Mouse (Mus musculus) limb, embryonic 11.5 days (tissue): ENCODE measurements at regions not wholly inside any gene's neighbourhood (a gene's known extent, or its start where the extent isn't known, plus 50 kb on each side); places are given as distances from the start of the nearest gene placed in this dataset.
"Not testable (repeated sequence)": the region's sequence is repeated elsewhere in the genome, so short reads cannot be mapped to it uniquely, and the experiment has no call there.

Source experiments
- ATAC-seq: fragments of 200-750 bp; cut with Nextera tagmentation; 2 replicates; pipeline ENCODE4 v1.8.0; 2017; ENCODE audit warnings: low read depth; ENCODE audit not compliant: insufficient number of reproducible peaks, low FRiP score, low TSS enrichment
- DNase-seq: peaks from one replicate; pipeline ENCODE4 v3.0.0-alpha.2; 2015; ENCODE audit warnings: low spot score
- H3K27ac ChIP-seq: fragments of 300-500 bp; sonication (generic); replicated peaks from 2 replicates; pipeline ENCODE4 v1.5.1; 2014; ENCODE audit warnings: low read depth, mild to moderate bottlenecking, low read length
- H3K27me3 ChIP-seq: fragments of 300-500 bp; sonication (generic); 2 replicates; pipeline ENCODE4 v1.6.1; 2014; ENCODE audit warnings: mild to moderate bottlenecking, low read length, mixed read lengths; ENCODE audit not compliant: control insufficient read depth, insufficient read depth
- H3K36me3 ChIP-seq: fragments of 300-500 bp; sonication (generic); 2 replicates; pipeline ENCODE4 v1.6.1; 2014; ENCODE audit warnings: mild to moderate bottlenecking, low read length, moderate library complexity, mixed read lengths; ENCODE audit not compliant: control insufficient read depth, insufficient read depth
- H3K4me1 ChIP-seq: fragments of 300-500 bp; sonication (generic); 2 replicates; pipeline ENCODE4 v1.6.1; 2014; ENCODE audit warnings: low read length, mixed read lengths; ENCODE audit not compliant: control insufficient read depth, insufficient read depth
- H3K4me2 ChIP-seq: fragments of 300-500 bp; sonication (generic); 2 replicates; pipeline ENCODE4 v1.6.1; 2014; ENCODE audit warnings: low read depth, mild to moderate bottlenecking, moderate library complexity; ENCODE audit not compliant: severe bottlenecking
- H3K4me3 ChIP-seq: fragments of 300-500 bp; sonication (generic); 2 replicates; pipeline ENCODE4 v1.5.1; 2014; ENCODE audit warnings: low read depth, low read length
- H3K9ac ChIP-seq: fragments of 300-500 bp; sonication (generic); 2 replicates; pipeline ENCODE4 v1.6.1; 2014; ENCODE audit warnings: mild to moderate bottlenecking, low read length
- H3K9me3 ChIP-seq: fragments of 300-500 bp; sonication (generic); 2 replicates; pipeline ENCODE4 v1.6.1; 2016; ENCODE audit warnings: low read length; ENCODE audit not compliant: control insufficient read depth
- WGBS: fragments of 180-500 bp; shearing (Covaris S2); extraction: QIAGEN DNeasy Blood & Tissue Kit; methylation state at CpG from one replicate; pipeline ENCODE4 v1.1.7; 2014; 5-methylcytosine and 5-hydroxymethylcytosine counted together

GRCm38 (mm10) chr17:55036142-55036541, 409.0 kb upstream of the St6gal2 start:
- no peaks in the 10 kb centered on the region for H3K9me3 ChIP-seq
- DNase-seq: no peak

GRCm38 (mm10) chr17:55040216-55040615, 405.0 kb upstream of the St6gal2 start:
- H3K36me3 ChIP-seq, ATAC-seq, H3K9me3 ChIP-seq, H3K4me1 ChIP-seq, H3K4me2 ChIP-seq, H3K9ac ChIP-seq, H3K27ac ChIP-seq, DNase-seq, H3K27me3 ChIP-seq, H3K4me3 ChIP-seq: not testable (repeated sequence)
- WGBS: 78% methylated on average over 1 of the region's 1 CpGs

More at GRCm38 (mm10) chr17:55036142-55036541, 409.0 kb upstream of the St6gal2 start:
- no peak overlapping the region for H3K4me2 ChIP-seq
- no peak overlapping the region for H3K9ac ChIP-seq
- no peak overlapping the region for H3K4me3 ChIP-seq
- H3K4me1 ChIP-seq: no peaks in the 10 kb centered on the region
- no peaks in the 10 kb centered on the region for H3K27me3 ChIP-seq
- H3K27ac ChIP-seq: no peak overlapping the region
- ATAC-seq: no peak
- no peaks in the 10 kb centered on the region for H3K36me3 ChIP-seq

GRCm38 (mm10) chr17:55068420-55068819, 376.8 kb upstream of the St6gal2 start:
- no peaks in the 10 kb centered on the region for H3K4me1 ChIP-seq
- H3K9me3 ChIP-seq: no peaks in the 10 kb centered on the region
- DNase-seq (no peak), ATAC-seq (no peak)
- H3K36me3 ChIP-seq: no peaks in the 10 kb centered on the region
- WGBS: 90% methylated on average over 3 of the region's 3 CpGs
- H3K9ac ChIP-seq: no peak overlapping the region
- H3K4me2 ChIP-seq: no peak overlapping the region
- no peaks in the 10 kb centered on the region for H3K27me3 ChIP-seq
- no peak overlapping the region for H3K27ac ChIP-seq
- H3K4me3 ChIP-seq: no peak overlapping the region

- no peak for DNase-seq
- Histone ChIP-seq H3K27me3 (no peaks in the 10 kb centered on the region), H3K36me3 (no peaks in the 10 kb centered on the region), H3K9me3 (no peaks in the 10 kb centered on the region), H3K4me1 (no peaks in the 10 kb centered on the region), H3K4me2 (no peak overlapping the region), H3K9ac (no peak overlapping the region), H3K4me3 (no peak overlapping the region), H3K27ac (no peak overlapping the region)
- no peak for ATAC-seq
- WGBS: 86% methylated on average over 6 of the region's 6 CpGs
These were observed 361.7 kb upstream of the St6gal2 start for GRCm38 (mm10) chr17:55083357-55084099.

- Histone ChIP-seq H3K4me2 (no peak overlapping the region), H3K4me3 (no peak overlapping the region), H3K27ac (no peak overlapping the region), H3K27me3 (no peaks in the 10 kb centered on the region), H3K4me1 (no peaks in the 10 kb centered on the region), H3K9me3 (no peaks in the 10 kb centered on the region), H3K9ac (no peak overlapping the region), H3K36me3 (no peaks in the 10 kb centered on the region)
- ATAC-seq: no peak
- peak; percentile 21 for DNase-seq
- 24% methylated on average over 2 of the region's 2 CpGs for WGBS
These were observed 354.4 kb upstream of the St6gal2 start for GRCm38 (mm10) chr17:55090661-55091252.

GRCm38 (mm10) chr17:55103470-55103869, 341.7 kb upstream of the St6gal2 start:
- H3K27me3 ChIP-seq: no peaks in the 10 kb centered on the region
- ATAC-seq (no peak), DNase-seq (no peak)
- no peak overlapping the region for H3K4me2 ChIP-seq
- WGBS: 88% methylated on average over 2 of the region's 2 CpGs
- no peaks in the 10 kb centered on the region for H3K36me3 ChIP-seq
- H3K4me1 ChIP-seq: no peaks in the 10 kb centered on the region
- H3K27ac ChIP-seq: no peak overlapping the region
- no peak overlapping the region for H3K9ac ChIP-seq
- H3K4me3 ChIP-seq: no peak overlapping the region
- H3K9me3 ChIP-seq: no peaks in the 10 kb centered on the region

- no peaks in the 10 kb centered on the region for H3K9me3 ChIP-seq
- no peaks in the 10 kb centered on the region for H3K36me3 ChIP-seq
- H3K9ac ChIP-seq: no peak overlapping the region
- H3K27me3 ChIP-seq: no peaks in the 10 kb centered on the region
- DNase-seq: no peak
- no peak overlapping the region for H3K4me2 ChIP-seq
- H3K27ac ChIP-seq: no peak overlapping the region
- no peak overlapping the region for H3K4me3 ChIP-seq
- no peak for ATAC-seq
- H3K4me1 ChIP-seq: no peaks in the 10 kb centered on the region
- 100% methylated on average over 1 of the region's 1 CpGs for WGBS
These were observed 320.3 kb upstream of the St6gal2 start for GRCm38 (mm10) chr17:55124846-55125245.

- H3K36me3 ChIP-seq, H3K4me1 ChIP-seq, H3K4me2 ChIP-seq, ATAC-seq, H3K9ac ChIP-seq, H3K27me3 ChIP-seq, H3K27ac ChIP-seq, H3K9me3 ChIP-seq, DNase-seq, H3K4me3 ChIP-seq: not testable (repeated sequence)
- WGBS: 79% methylated on average over 5 of the region's 5 CpGs
These were observed 315.1 kb upstream of the St6gal2 start for GRCm38 (mm10) chr17:55130100-55130499.
